Mouse (Mus musculus) erythroblast, embryonic 14.5 days (primary cell): ENCODE measurements around the gene Farp1.

Source experiments
- GATA1 ChIP-seq: IDR thresholded peaks from 2 replicates; pipeline ENCODE4 v1.6.1; 2012; ENCODE audit warnings: low read length, inconsistent platforms, mixed read lengths
- TAL1 ChIP-seq: IDR thresholded peaks from 3 replicates; pipeline ENCODE4 v1.6.1; 2012; ENCODE audit warnings: low read length, inconsistent platforms, mixed read lengths

DNA sequence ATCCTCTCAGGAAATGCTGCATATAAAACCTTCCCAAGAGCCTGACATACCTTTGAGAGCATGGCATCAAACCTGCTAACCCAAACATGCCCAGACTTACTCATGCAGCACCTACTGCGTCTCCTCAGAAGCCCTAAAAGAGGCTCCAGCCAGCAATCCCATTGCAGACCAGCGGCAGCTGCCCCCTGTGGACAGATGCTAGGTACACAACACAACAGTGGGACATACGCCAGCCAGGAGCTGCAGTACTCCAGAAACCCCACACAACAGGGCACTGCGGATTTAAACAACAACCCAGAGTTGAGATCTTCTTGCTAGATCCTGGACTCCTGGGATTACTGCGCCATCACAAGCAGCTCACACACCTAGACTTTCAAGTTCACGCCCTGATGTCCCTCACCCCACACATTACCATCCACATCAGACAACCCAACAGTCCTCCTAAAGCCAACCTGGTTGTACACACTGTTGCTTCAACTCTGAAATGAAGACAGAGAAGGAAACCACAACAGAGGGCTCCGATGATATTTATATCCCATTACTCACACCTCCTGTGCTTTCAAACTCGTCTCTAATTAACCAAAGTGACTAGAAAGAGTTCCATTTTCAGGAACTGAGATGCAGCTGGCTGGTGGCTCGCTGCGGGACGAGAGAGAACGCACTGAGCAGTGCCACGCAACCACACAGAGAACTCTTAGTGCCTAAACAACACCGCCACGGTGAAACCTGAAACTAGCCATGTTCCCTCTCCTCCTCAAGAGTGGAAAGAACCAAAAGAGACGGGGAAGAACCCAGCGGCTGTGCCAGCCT, 289.7 kb downstream of the Farp1 start:
- TF ChIP-seq TAL1 (no peak), GATA1 (no peak)
